24 mouse cellular contexts compared by ENCODE assay signal in the genomic region with DNA sequence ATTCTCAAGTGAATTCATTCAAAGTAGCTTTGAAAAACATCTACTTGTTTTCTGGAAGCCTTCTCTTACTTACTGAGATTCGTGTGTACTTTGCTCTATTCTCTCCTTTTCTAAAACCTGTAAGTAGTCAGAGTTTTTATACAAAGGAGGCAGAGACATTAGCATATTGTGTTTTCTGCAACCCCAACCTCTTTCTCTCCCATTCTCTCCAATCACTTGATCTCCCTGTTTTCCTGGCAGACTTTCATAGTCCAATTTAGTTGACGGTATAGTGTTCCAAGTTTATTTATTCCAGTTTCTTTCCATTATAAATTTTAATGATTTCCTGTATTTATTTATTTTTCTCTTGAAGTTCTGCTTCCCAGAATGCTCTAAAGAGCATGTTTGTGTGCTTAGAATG.
"Had no signal": no experiment of that assay in that cellular context is flagged by ENCODE, and none has a peak within 500 bp of the region (broad histone marks: within the 10 kb centered on the region; RNA-seq: fewer than 3 reads in every experiment).

No protein-coding gene starts in this region.

- H3K4me2 ChIP-seq: heart, embryonic 11.5 days; heart, embryonic 13.5 days; heart, embryonic 15.5 days; hindbrain, embryonic 13.5 days; hindbrain, embryonic 15.5 days; limb, embryonic 13.5 days; limb, embryonic 15.5 days; liver, embryonic 12.5 days had no signal

- ATAC-seq: hindbrain, postnatal 0 days; intestine, embryonic 16.5 days; liver, embryonic 12.5 days had no signal

- DNase-seq: gastrocnemius, adult 2 months; gastrocnemius, postnatal 10 days; gastrocnemius, postnatal 25 days; heart, adult 18-20 months; heart, postnatal 14 days; heart, postnatal 36 days; kidney, adult 11 months; kidney, adult 8-10 months; kidney, postnatal 14 days; kidney, postnatal 36 days; layer of hippocampus, postnatal 36 days; left cerebral cortex, postnatal 4 days; lung, adult 18-20 months had no signal

- H3K9me3 ChIP-seq: heart, embryonic 13.5 days; heart, embryonic 15.5 days; hindbrain, embryonic 13.5 days; hindbrain, embryonic 15.5 days; limb, embryonic 13.5 days; limb, embryonic 15.5 days; liver, embryonic 12.5 days had no signal

- H3K27ac ChIP-seq: gastrocnemius, adult 2 months; heart, embryonic 13.5 days; heart, embryonic 15.5 days; hindbrain, embryonic 13.5 days; hindbrain, embryonic 15.5 days; hindbrain, postnatal 0 days; limb, embryonic 13.5 days; limb, embryonic 15.5 days; liver, embryonic 12.5 days; liver, embryonic 14.5 days had no signal

- H3K4me1 ChIP-seq: heart, embryonic 13.5 days; heart, embryonic 15.5 days; hindbrain, embryonic 13.5 days; hindbrain, embryonic 15.5 days; limb, embryonic 13.5 days; limb, embryonic 15.5 days; liver, embryonic 12.5 days had no signal

- H3K36me3 ChIP-seq: heart, embryonic 13.5 days; heart, embryonic 15.5 days; hindbrain, embryonic 13.5 days; hindbrain, embryonic 15.5 days; limb, embryonic 13.5 days; limb, embryonic 15.5 days; liver, embryonic 12.5 days had no signal

- H3K27me3 ChIP-seq: heart, embryonic 13.5 days; heart, embryonic 15.5 days; hindbrain, embryonic 13.5 days; hindbrain, embryonic 15.5 days; limb, embryonic 13.5 days; limb, embryonic 15.5 days; liver, embryonic 12.5 days had no signal

- H3K9ac ChIP-seq: heart, embryonic 13.5 days; heart, embryonic 15.5 days; hindbrain, embryonic 13.5 days; hindbrain, embryonic 15.5 days; limb, embryonic 13.5 days; limb, embryonic 15.5 days; liver, embryonic 12.5 days; liver, embryonic 14.5 days had no signal

- H3K4me3 ChIP-seq: gastrocnemius, adult 2 months; heart, embryonic 13.5 days; heart, embryonic 15.5 days; hindbrain, embryonic 13.5 days; hindbrain, embryonic 15.5 days; limb, embryonic 13.5 days; limb, embryonic 15.5 days; liver, embryonic 12.5 days had no signal
